Mouse (Mus musculus) layer of hippocampus, postnatal 36 days (tissue): ENCODE data around the gene Ppfia1. TPM values are rescaled to one million over a fixed set of nuclear protein-coding genes. Genes with fewer than 3 reads are reported as not detected.

Source experiments
- DNase-seq, 2 experiments: peaks; one replicate each; pipeline ENCODE4 v3.0.0; 2022
- total RNA-seq, 2 experiments: library from RNA; stranded (reverse); gene quantifications; 2 replicates each; pipeline ENCODE4 v1.2.3; 2021

Ppfia1 gene
- total RNA-seq, 2 experiments from 2014 or later, result 37.3 to 37.9 TPM

DNA sequence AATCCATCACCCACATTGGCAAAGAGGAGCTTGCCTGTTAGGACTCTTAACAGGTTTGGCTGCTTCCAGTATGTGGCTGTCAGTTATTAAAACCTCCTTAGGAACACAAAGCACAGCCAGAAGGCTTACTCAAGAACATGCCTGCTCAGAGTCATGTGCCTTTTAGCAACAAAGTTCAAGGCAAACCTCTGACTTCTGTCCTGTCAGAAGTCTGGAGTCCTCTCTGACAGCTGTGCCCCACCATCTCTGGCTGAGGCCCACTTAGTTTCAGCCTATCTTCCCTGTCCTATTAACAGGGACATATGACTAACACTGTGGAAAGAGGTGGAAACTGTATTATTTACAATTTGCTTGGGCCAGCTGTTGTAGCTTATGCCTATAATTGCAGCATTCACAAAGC is 73.2 kb downstream of the Ppfia1 start:
- DNase-seq, result no peak

DNA sequence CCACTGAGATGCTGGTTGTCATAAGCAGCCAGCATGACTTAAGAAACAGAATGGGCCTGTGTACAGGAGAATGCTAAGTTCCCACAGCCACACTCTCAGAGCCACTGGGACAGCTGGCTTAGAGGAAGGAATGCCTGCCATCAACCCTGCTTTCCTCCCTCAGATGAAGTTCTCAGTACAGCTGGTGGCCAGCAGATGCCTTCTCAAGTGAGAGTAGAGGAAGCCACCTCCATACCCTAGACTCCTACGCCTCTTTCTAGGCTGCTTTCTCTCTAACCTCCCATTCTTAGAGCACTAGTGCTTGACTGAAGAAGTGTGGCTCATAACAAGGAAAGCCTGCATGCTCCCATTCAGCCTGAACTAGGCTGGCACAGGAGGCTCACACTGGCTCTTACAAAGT is 74.0 kb downstream of the Ppfia1 start:
- peak; percentile 45 to 50 for DNase-seq

DNA sequence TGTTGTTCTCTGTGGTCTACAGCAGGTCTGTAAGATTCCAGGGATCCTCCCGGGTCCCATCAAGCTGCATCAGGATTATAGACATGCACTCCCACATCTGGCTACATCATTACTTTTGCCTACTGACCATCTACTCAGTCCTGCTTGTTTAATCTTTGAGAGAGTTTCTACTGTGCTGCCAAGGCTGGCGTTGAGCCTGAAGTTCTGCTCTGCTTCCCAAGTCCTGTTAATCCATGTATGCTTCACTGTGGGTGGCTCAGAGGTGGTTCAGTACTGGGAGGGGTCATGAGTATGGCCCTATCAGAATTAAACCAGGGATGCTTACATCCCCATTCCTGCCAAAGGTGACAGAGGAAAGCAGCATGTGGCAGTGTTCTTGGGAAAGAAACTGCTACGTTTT is 77.8 kb downstream of the Ppfia1 start:
- no peak for DNase-seq

DNA sequence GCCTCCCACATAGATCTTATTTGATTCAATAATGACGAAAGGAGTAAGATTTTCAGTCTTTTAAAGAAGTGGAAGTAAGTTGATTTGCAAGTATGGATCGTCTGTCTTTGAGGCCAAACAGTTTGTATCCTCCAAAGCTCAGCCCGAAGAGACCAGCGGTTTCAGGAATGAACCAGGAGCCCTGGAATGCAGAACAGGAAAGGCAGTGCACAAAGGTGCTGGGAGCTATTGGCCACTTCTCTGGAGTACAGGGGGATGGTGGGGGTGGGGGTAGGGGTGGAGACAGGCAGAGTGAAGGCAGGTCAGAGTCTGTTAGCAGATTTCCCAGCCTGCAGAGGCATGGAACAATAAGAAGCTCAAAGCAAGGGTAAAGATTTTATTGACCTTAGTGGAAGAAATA is 80.0 kb downstream of the Ppfia1 start:
- DNase-seq, result no peak

DNA sequence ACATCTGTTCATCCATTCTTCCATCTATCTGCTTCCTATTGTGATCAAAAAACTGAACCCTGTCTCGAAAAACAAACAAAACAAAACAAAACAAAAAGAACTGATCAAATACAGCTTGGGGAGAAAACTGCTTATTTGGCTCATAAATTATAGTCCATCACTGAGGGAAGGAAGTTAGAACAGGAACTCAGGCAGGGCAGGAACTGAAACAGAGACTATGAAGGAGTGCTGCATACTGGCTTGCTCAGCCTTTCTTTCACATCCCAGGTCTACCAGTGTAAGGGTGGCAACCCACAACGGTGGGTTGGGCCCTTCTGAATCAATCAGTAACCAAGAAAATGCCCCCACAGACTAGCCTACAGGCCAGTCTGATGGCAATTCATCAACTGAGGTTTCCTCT is 82.4 kb downstream of the Ppfia1 start:
- no peak for DNase-seq

DNA sequence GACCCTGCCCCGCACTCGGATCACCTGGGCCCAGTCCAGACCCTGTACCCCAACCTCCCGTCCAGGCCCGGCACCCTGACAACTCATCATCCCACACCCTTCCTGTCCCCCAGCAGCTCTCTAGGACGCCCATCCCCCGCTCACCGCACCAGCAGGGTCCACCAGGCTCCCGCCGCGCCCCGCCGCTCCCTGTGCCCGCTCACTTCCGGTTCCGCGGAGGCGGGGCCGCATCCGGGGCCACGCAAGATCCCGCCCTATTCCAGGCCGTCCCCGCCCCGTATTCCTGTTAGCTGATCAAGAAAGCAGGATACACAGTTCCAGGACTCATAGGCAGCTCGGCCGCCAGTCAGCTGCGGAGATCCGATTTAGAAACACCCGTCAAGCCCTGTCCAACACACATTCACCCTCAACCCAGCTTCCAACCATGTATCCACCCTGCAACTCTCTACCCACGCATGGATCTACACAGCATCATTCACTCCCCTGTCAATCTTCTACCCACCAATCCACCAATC is 82.9 kb downstream of the Ppfia1 start, which contains the start of gene Cttn:
Gene Cttn, minus strand, starts transcription at position 465 of the 515 bp plus-strand sequence.
- peak; percentile 88 to 90 for DNase-seq

DNA sequence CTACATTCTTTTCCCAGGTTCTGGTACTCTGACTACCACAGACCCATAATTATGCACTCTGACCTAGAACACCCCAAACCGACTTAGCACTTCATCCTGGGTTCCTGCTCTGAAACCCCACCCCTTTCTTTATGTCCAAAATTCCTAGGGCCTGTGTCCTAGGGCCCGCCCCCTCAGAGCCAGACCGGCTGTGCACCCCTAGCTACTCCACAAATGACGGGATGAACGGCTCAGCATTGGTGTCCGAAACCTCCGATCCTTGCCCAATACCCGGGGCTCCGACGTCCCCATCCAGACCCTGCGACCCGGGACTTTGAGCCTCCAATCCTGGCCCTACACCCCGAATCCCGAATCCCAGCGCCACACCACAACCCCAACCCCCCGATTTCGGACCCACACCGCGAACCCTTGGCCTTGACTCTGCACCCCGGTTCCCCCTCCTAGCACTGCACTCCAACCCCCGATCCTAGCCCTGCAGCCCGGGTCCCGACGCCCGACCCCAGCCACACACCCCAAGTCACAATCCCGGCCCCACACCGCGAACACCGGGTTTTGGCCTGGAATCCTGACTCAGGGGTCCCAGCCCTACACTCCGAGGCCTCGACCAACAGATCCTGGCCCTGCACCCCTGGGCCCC is 83.5 kb downstream of the Ppfia1 start:
- no peak for DNase-seq

DNA sequence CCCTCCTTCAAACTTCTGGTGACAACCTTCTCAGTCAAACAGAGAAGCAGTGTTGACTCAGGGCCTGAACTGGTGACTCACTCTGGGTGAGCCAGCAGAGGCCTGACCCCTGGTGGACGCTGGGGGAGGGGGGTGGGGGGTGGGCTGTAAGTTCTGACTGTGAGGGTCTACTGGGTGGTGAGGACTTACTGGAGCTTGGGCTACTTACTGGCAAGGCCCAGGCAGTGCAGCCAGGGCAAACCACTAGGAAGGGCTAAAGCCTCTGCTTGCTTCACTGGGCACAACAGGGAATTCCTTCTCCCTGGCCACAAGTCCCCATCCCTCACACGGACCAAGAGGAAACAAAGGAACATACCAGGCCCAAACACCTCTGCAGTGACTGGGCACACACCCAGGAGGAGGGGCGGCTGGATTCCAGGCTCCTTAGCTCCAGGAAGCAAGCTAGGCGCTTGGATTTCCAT is 84.3 kb downstream of the Ppfia1 start:
- no peak for DNase-seq

DNA sequence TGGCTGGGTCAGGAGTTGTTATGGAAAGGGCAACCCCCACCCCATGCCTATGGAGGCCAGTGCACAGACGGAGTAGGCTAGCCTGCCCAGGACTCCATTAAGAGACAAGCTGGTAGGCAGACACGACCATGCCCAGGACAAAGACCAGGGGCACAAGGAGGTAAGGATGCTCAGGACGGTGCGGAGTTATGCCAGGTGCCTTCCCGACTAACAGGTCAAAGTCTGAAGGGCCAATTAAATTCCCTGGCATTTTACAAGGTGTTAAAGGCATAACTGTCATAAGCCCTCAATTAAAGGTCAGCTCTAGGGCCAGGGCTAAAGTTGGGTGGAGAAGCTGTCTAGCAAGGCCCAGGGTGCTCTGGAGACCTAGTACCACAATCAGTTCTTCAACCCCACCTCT is 84.8 kb downstream of the Ppfia1 start:
- DNase-seq, result no peak

DNA sequence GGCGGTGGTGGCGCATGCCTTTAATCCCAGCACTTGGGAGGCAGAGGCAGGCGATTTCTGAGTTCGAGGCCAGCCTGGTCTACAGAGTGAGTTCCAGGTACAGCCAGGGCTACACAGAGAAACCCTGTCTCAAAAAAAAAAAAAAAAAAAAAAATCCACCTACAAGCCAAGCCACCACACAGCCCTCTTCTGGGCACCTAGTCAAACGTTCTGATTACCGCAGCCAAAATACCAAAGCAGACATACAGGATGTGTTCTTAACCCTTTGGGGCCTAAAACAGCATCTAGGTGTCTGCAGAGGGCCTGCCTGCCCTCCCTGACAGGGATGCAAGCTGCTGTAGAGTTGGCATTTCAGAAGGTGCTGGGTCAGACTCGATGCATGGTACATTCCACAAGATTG is 91.0 kb downstream of the Ppfia1 start:
- DNase-seq, result no peak

DNA sequence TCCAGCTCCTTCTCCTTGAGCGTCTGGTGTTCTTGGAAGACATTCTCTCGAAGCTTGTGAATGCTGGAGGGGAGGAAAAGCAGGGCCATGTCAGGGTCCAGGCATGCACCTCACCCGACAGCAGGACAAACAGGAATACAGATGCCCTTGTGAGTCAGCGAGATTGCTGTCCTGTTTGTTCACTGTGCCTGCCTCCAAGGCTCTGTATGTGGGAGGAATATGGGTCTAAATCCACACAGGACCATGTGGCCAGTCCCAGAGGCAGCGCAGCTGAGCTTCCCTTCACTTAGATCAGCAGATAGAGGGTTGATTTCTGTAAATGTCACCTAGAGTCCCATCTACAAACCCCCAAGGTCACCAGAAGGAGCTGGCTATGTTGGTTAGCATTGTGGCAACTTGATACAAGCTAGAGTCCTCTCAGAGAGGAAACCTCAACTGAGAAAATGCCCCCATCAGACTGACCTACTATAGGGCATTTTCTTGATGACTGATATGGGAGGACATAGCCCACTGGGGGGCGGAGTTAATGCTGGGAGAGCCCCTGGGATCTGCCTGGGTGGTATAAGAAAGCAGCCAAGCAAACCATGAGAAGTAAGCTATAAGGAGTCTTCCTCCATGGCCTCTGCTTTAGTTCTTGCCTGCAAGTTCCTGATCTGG is 92.2 kb downstream of the Ppfia1 start:
- no peak for DNase-seq

DNA sequence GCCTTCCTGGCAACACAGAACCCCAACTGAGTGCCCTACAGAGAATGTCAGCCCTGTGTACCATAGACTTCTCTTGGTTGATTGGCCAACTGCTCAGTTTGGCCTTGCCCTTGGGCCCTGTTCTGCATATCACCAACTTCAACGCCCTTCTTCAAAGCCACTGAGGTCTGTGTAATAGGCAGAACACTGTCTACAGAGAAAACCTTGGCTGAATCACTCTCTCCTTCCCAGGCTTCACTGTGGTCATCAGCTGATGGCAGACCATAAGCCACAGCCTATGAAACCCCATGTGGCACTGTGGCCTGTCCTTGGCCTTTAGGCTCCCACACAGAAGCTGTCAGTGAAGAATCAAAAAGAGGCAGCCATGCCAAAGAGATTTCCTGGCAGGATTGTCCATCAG is 94.6 kb downstream of the Ppfia1 start:
- DNase-seq, result no peak

DNA sequence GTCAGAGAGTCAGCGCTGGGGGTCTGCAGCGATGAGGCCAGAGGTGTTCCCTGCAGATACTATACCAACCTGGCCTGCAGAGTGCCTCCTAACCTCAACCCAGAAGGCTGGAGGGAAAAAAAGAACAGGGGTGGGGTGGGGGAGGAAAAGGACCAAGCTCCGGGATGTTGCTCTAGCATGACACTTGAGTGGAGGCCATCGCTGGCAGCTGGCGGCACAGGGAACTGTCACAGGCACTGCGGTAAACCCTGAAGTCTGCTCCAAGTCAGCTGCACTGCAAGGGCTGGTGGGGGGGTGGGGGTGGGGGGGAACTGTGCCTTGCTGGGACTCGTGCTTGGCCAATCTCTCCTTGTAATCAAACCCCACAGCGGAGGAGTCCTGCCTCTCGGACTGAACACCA is 102.9 kb downstream of the Ppfia1 start:
- DNase-seq, result no peak

DNA sequence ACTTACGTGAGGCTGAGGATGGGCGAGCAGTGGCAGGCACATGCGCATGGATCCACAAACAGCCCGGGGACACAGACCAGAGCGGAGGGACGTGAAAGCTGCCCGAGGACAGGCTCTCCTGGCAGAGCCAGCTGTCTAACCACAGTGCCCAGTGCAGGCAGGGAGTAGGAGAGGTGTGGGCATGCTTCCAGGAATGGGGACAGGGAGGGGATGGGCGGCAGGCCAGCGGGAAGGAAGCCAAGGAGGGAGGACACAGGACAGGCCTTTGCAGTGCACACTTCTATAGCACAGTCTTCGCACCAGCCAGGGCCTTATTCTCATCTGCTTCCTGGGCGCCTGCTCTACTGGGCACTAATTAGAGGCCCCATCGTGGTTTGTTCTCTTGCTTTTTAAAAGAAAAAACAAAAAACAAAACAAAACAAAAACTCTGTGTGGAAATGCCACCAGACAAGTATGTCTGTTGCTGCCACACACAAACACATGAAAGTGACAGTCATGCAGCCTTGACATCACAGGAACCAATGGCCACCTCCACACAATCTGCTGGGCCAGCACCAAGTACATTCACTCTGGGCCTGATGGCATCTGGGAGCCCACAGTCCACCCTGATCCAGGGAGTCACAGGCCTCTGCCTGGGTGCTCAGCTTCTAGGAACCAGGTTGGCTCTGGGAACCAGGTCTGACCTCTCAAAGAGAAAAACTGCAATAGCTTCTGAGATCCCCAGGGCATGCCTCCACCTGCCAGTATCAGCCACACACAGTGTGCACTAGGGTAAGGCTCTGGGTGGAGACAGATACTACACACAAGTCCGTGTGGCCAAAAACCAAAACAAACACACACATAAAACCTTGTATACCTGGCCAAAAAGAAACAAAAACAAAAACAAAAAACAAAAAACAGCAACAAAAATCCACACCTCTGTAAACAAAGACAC is 103.6 kb downstream of the Ppfia1 start:
- peak; percentile 79 to 83 for DNase-seq

DNA sequence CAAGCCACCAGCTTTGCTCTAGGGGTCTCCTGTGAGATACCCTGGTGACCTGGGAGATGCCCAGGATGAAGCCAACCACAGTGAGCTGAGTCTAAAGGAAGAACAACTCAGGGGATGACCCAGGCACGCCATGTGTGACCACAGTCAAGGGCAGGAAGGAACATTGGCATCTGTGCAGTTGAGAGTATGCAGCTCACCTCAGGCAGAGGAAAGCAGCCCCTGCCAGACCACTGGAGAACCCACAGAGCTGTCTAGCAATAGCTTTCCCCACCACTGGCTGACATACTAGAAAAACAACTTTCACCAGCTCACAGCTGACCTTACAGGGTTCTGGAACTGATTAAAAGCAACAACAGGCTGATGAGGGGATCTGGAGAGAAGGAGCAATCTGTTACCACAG is 105.3 kb downstream of the Ppfia1 start:
- DNase-seq, result no peak

DNA sequence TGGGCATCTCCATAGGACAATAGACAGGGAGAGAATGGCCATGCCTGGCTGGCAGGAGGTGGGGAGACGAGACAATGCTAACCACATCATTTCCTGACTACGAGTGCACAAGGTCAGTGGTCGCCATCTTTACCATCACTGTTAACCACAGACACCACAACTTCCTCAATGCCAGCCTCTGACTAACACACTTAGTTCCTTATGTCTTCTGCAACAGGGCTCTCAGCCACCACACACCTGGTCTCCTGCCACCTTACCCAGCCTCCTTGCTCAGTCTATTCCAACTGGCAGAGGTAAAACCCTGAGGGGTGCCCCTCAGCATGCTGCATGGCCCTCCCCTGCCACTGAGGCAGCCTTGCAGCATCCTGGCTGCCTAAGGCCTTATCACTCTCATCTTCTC is 106.4 kb downstream of the Ppfia1 start:
- DNase-seq, result no peak

DNA sequence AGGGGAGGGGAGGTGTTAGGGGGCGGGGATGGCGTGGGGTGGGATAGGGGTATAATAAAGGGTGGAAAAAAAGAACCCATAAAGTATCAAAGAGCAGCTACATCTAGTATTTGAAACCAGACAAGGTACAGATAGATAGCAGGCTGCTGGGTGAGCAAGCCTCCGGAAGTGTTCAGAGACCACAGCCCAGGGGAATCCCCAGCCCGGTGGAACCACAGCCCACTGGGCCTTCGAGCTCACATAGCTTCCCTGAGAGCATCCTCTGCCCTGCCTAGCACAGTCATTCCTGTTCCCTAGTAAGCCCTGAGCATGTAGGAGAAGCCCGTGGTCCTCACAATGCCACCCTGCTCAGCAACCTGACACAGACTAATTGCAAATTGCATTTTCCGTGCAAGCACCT is 108.7 kb downstream of the Ppfia1 start:
- no peak for DNase-seq

DNA sequence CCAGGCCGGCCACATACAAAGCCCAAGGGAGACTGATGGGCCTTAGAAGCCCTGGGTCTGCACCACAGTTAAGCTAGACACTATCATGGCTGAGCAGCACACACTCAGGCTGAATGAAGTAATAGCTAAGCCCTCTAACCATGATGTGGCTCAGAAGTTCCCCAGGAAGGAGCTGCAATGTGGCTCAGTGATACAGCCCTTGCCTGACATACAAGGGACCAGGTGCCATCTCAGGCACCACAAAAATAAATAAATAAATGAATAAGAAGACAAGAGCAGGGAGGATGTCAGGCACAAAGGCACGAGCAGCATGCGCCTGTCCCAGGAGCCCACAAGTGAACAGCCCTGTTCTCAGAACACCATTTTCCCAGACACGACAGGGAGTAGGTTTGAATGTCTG is 111.6 kb downstream of the Ppfia1 start:
- no peak for DNase-seq

DNA sequence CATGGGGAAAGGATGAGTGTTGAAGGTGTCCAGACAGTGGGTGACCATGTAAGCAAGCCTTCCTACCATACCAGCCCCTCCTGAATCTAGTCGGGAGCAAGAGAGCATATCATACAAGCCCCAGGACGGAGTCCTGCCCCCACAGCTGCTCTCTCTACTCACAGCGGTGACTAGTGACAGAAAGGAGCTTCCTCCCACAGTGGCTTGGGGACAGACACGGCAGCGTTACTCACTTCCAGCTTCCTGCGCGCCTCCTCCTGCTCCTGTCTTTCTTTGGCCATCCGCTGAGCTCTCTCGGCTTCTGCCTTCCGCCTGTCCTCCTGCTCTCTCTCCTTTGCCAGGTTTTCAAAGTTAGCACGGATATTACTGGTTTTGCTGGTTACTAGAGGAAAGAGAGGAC is 112.1 kb downstream of the Ppfia1 start:
- no peak for DNase-seq

DNA sequence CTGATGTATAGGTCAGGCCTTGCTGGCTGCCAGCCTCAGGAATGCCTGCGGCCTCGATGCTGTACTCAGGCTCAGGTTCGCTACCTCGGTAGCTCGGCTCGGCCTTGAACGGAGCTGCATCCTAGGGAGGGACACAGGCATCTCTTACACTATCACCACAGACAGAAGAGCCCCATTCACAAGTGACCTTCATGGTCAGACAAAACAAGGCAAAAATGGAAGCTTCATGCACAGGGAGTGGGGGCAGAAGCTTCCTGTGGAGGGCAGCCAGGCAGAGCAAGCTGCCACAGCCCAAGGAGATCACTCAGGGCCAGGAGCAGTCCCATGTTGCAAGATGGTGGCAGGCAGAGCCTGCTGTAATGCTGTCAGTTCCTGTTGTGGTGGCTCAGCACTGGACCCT is 114.7 kb downstream of the Ppfia1 start:
- no peak for DNase-seq

DNA sequence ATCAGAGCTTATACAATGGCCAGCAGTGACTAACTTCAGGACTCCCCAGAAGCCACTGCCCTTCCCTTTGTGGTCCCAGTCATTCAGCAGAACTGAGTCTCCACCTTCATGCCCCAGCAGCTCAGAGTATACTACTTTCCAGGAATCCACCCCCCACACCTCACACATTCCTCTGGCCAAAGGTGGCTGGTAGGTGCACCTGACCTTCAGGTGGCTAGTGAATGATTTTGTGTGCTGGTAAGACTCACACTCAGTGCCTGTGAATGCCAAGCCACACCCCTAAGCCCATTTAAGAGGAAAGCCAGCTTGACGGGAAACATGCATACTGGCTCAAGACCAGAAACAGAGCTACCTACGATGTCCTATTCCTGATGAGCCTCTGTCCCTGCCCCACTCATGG is 120.6 kb downstream of the Ppfia1 start:
- no peak for DNase-seq

DNA sequence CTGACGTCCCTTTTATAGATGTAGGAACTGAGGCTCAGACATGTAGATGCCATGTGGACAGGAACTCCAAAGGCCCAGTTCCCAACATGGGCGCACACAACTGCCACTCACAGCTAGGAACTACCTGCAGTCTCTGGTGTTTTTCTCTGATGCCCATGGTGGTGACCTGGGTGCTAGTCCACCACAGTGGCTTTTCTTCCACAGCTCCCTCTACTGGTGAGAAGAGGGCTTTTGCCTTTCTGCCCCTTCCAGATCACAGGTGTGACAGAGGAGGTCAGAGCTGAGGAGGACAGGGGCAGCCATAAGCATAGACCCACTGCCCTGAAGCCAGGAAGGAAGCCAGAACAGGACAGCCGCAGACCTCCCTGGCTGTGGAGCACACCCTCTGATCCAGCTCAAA is 126.1 kb downstream of the Ppfia1 start:
- DNase-seq, result no peak
